Mouse (Mus musculus) cerebellum, adult 2 months (tissue): ENCODE data around the gene Lonrf2.

Experiments used
- CTCF ChIP-seq: fragments of 200-500 bp; IDR thresholded peaks from 2 replicates; pipeline ENCODE4 v1.5.1; 2011; ENCODE audit warnings: low read depth, mild to moderate bottlenecking, control low read depth, low read length, moderate library complexity, borderline replicate concordance; ENCODE audit not compliant: insufficient read depth
- POLR2A ChIP-seq: fragments of 200-500 bp; IDR thresholded peaks from 2 replicates; pipeline ENCODE4 v1.6.1; 2011; ENCODE audit warnings: low read length, control low read depth, borderline replicate concordance; ENCODE audit not compliant: insufficient read depth

DNA sequence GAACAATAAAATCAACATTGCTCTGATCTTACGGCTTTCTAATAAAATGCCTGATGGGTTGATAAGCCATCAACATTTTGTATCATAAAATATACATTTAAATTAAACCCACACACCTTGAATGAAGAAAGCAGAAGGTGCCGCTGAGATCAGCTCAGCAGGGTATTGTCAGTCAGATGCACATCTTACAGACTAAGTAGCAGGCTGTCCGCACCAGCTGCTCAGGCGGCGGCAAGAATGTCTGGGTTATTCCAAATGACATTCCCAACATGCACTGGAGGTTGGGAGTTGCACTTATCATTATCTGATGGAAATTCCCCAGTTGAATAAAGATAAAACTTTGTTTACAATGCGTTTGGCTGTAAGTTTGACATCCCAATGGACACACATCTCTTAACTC lies 39.6 kb downstream of the Lonrf2 start:
- TF ChIP-seq CTCF (no peak), POLR2A (no peak)
